Mouse (Mus musculus): ENCODE data around the gene Padi2.

Padi2 gene

DNA sequence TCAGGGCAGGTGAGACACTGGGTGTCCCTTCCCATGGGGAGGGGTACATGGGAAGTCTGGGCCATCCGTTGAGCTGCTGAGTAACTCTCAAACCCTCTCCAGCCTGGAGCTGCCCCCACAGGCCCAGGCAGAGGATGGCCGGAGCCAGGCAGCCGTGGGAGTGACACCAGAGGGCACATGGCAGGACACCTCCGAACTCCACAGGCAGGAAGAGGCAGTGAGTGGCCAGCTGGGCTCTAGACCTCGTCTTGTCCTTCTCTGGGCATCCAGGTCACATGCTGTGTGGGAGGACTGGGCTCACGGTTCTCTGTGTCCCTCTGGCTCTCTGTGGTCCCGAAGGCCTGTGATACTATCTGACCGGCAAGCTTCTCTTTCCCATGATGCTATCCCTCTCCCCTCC lies 87.7 kb downstream of the Padi2 start:
- no peak for DNase-seq

DNA sequence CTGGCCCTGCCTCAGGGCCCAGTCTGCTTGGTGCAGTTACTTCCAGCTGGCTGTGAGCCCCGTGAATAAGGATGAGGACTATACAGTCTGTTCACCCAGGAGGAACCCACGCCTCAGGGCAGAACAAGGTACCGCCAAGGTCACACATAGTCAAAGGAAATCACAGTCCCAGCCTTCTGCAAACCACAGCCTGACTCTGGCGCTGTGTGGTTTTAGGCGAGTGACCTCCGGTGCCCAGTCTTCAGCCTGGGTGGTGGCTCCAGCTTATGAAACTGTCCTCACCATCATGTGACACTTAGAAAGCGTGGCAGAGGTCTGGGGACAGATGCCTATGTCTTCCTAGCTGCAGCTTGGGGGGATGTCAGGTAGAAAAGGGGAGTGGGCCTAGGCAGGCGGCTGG lies 89.7 kb downstream of the Padi2 start:
- no peak for DNase-seq

- no peak for DNase-seq
Measured at GRCm38 (mm10) chr4:140996812-140997211, 90.7 kb downstream of the Padi2 start.

Measured in right cerebral cortex, postnatal 4 days (tissue).